In genomic region chr4:46560069-46560705, GRCm38 (mm10) we compare ENCODE assay signal across 19 mouse cellular contexts. TPM values are rescaled to one million over a fixed set of nuclear protein-coding genes. Genes with fewer than 3 reads are reported as not detected.
A peak's percentile ranks its signal among the peaks of the same experiment; 100 is the strongest.
DNase-seq lines count a peak whose midpoint lies in the region; ATAC-seq and TF ChIP-seq lines count a peak whose summit lies in the region.
"Had no signal": no experiment of that assay in that cellular context is flagged by ENCODE, and none has a peak within 500 bp of the region (broad histone marks: within the 10 kb centered on the region; RNA-seq: fewer than 3 reads in every experiment).

No protein-coding gene starts in this region.

- no peaks in the 10 kb centered on the region for H3K9me3 ChIP-seq in intestine, postnatal 0 days (ENCODE audit: control insufficient read depth)
- no peaks in the 10 kb centered on the region for H3K9me3 ChIP-seq in midbrain, embryonic 11.5 days (ENCODE audit: control insufficient read depth, low read length)
- H3K9me3 ChIP-seq: heart, embryonic 15.5 days; lung, embryonic 15.5 days; midbrain, embryonic 12.5 days; neural tube, embryonic 13.5 days had no signal

- H3K4me2 ChIP-seq in intestine, postnatal 0 days (replicated peaks; ENCODE audit: low read depth) = no peak overlapping the region
- no peak overlapping the region for H3K4me2 ChIP-seq in midbrain, embryonic 11.5 days
- H3K4me2 ChIP-seq: heart, embryonic 15.5 days; lung, embryonic 15.5 days; midbrain, embryonic 12.5 days; neural tube, embryonic 13.5 days had no signal

- peaks cover 13% of the 10 kb centered on the region for H3K4me1 ChIP-seq in intestine, postnatal 0 days (replicated peaks; ENCODE audit: control insufficient read depth, insufficient read depth, low read length)
- H3K4me1 ChIP-seq in midbrain, embryonic 11.5 days (ENCODE audit: control insufficient read depth, insufficient read depth, low read length) = no peaks in the 10 kb centered on the region
- H3K4me1 ChIP-seq: lung, embryonic 15.5 days; midbrain, embryonic 12.5 days; neural tube, embryonic 13.5 days had no signal

- WGBS in intestine, postnatal 0 days = 39% methylated on average over 14 of the region's 14 CpGs
- WGBS in midbrain, embryonic 11.5 days = 83% methylated on average over 14 of the region's 14 CpGs

- no peak overlapping the region for H3K4me3 ChIP-seq in intestine, postnatal 0 days (ENCODE audit: low read depth, low read length)
- H3K4me3 ChIP-seq in midbrain, embryonic 11.5 days (ENCODE audit: low read depth, low read length) = no peak overlapping the region
- H3K4me3 ChIP-seq: gastrocnemius, adult 2 months; heart, embryonic 15.5 days; lung, embryonic 15.5 days; midbrain, embryonic 12.5 days; neural tube, embryonic 13.5 days had no signal

- 0 out of 2 replicates have a peak overlapping the region, but pooled peaks have one; percentile 17 for H3K9ac ChIP-seq in intestine, postnatal 0 days (ENCODE audit: low read depth, low read length)
- H3K9ac ChIP-seq in midbrain, embryonic 11.5 days (ENCODE audit: low read length) = no peak overlapping the region
- H3K9ac ChIP-seq: forebrain, postnatal 0 days; heart, embryonic 15.5 days; liver, embryonic 14.5 days; lung, embryonic 15.5 days; midbrain, embryonic 12.5 days; neural tube, embryonic 13.5 days had no signal

- ATAC-seq in intestine, postnatal 0 days = no peak
- no peak for ATAC-seq in midbrain, embryonic 11.5 days (ENCODE audit: low FRiP score)
- ATAC-seq: forebrain, postnatal 0 days had no signal

- TF ChIP-seq CTCF in intestine, postnatal 0 days (IDR thresholded peaks at IDR 0.05; ENCODE audit: low read depth) = no peak

- peak; percentile 22 for DNase-seq in urinary bladder, adult 2 months (ENCODE audit: low spot score)
- DNase-seq in urinary bladder, postnatal 14 days (ENCODE audit: low spot score) = no peak
- peak; percentile 35 for DNase-seq in NIH3T3 (ENCODE audit: low read depth)
- no peak for DNase-seq in midbrain, embryonic 11.5 days (ENCODE audit: low spot score, missing footprints)
- no peak for DNase-seq in cerebellum, adult 9-11 months
- no peak for DNase-seq in retina, embryonic 14.5 days (ENCODE audit: low spot score)
- DNase-seq: adrenal gland, postnatal 14 days; cerebellum, postnatal 14 days; embryo, embryonic 11 days; forebrain, postnatal 0 days; gastrocnemius, adult 2 months; heart, adult 18-20 months; thymus, adult 18-20 months had no signal

- H3K36me3 ChIP-seq in intestine, postnatal 0 days (ENCODE audit: control insufficient read depth, insufficient read depth) = peaks cover 10% of the 10 kb centered on the region; the same call in 1 of the 2 replicates
- no peaks in the 10 kb centered on the region for H3K36me3 ChIP-seq in midbrain, embryonic 11.5 days (ENCODE audit: control insufficient read depth, insufficient read depth, low read length)
- H3K36me3 ChIP-seq: heart, embryonic 15.5 days; lung, embryonic 15.5 days; midbrain, embryonic 12.5 days; neural tube, embryonic 13.5 days had no signal

- no peaks in the 10 kb centered on the region for H3K27me3 ChIP-seq in intestine, postnatal 0 days (replicated peaks; ENCODE audit: control insufficient read depth, insufficient read depth, low read length)
- no peaks in the 10 kb centered on the region for H3K27me3 ChIP-seq in midbrain, embryonic 11.5 days (ENCODE audit: control insufficient read depth, insufficient read depth, low read length)
- H3K27me3 ChIP-seq: lung, embryonic 15.5 days; midbrain, embryonic 12.5 days; neural tube, embryonic 13.5 days had no signal

- H3K27ac ChIP-seq in intestine, postnatal 0 days (ENCODE audit: low read depth, low read length) = peak overlapping the region; percentile 83
- H3K27ac ChIP-seq in midbrain, embryonic 11.5 days (ENCODE audit: low read depth, low read length) = no peak overlapping the region
- H3K27ac ChIP-seq: gastrocnemius, adult 2 months; heart, embryonic 15.5 days; liver, embryonic 14.5 days; lung, embryonic 15.5 days; midbrain, embryonic 12.5 days; neural tube, embryonic 13.5 days had no signal

RNA-seq across cellular contexts. Expression of gene Trim14, which starts 24.2 kb away (rescaled TPM):
- polyA plus RNA-seq in urinary bladder, adult 2 months (2012; rRNA removed) = 5.0 and 5.7 TPM in 2 replicates
- polyA plus RNA-seq in intestine, postnatal 0 days (2015; fragmentation: Nextera tagmentation; extraction: Ambion mirVana) = 14.1 and 15.7 TPM in 2 replicates
- polyA plus RNA-seq in midbrain, embryonic 11.5 days (2014; fragmentation: Nextera tagmentation; extraction: Ambion mirVana) = 0.46 and 0.99 TPM in 2 replicates

RNA-seq across cellular contexts. Expression of gene Coro2a, which starts 41.8 kb away (rescaled TPM):
- polyA plus RNA-seq in urinary bladder, adult 2 months (2012; rRNA removed) = 6.4 and 7.0 TPM in 2 replicates
- polyA plus RNA-seq in intestine, postnatal 0 days (2015; fragmentation: Nextera tagmentation; extraction: Ambion mirVana) = 53.0 and 59.7 TPM in 2 replicates
- 2.2 TPM in 2 replicates for polyA plus RNA-seq in midbrain, embryonic 11.5 days (2014; fragmentation: Nextera tagmentation; extraction: Ambion mirVana)

Comparison
In these comparisons a context has a peak if more than half of its experiments do, and no peak if none do; other contexts are left out.
1. DNase-seq: peak in urinary bladder, adult 2 months (single experiment) and NIH3T3 (single experiment); none in urinary bladder, postnatal 14 days (single experiment), midbrain, embryonic 11.5 days (single experiment), cerebellum, adult 9-11 months (single experiment) and retina, embryonic 14.5 days (single experiment).